Mouse (Mus musculus) heart, adult 2 months (tissue): ENCODE results near the gene Lrsam1. TPM values are rescaled to one million over a fixed set of nuclear protein-coding genes. Genes with fewer than 3 reads are reported as not detected.

ENCODE experiments used
- DNase-seq, 2 experiments: peaks; one replicate each; pipeline ENCODE4 v3.0.0; 2021
- H3K27ac ChIP-seq: fragments of 200-600 bp; 2 replicates; pipeline ENCODE4 v1.8.1; 2022
- H3K27me3 ChIP-seq: fragments of 200-500 bp; 2 replicates; pipeline ENCODE4 v1.6.1; 2012; ENCODE audit warnings: mild to moderate bottlenecking, low read length, inconsistent platforms, mixed read lengths; ENCODE audit not compliant: control insufficient read depth, insufficient read depth
- H3K36me3 ChIP-seq: fragments of 200-500 bp; 2 replicates; pipeline ENCODE4 v1.6.1; 2012; ENCODE audit warnings: low read length, inconsistent platforms; ENCODE audit not compliant: control insufficient read depth, insufficient read depth
- H3K4me1 ChIP-seq: fragments of 200-500 bp; 2 replicates; pipeline ENCODE4 v1.6.1; 2011; ENCODE audit warnings: low read length; ENCODE audit not compliant: control insufficient read depth, insufficient read depth
- H3K4me3 ChIP-seq: fragments of 200-600 bp; 2 replicates; pipeline ENCODE4 v1.8.1; 2022
- H3K79me2 ChIP-seq: fragments of 200-500 bp; replicated peaks from 2 replicates; pipeline ENCODE4 v1.6.1; 2012; ENCODE audit warnings: mild to moderate bottlenecking, inconsistent platforms, low read length, moderate library complexity, mixed read lengths; ENCODE audit not compliant: control insufficient read depth, insufficient read depth
- H3K9ac ChIP-seq: fragments of 200-500 bp; 2 replicates; pipeline ENCODE4 v1.6.1; 2012; ENCODE audit warnings: low read depth, mild to moderate bottlenecking, control low read depth, inconsistent platforms, low read length, mixed read lengths
- CTCF ChIP-seq: fragments of 200-600 bp; IDR thresholded peaks from 2 replicates; pipeline ENCODE4 v1.8.1; 2022; ENCODE audit warnings: antibody characterized with exemption, mild to moderate bottlenecking, moderate library complexity
- EP300 ChIP-seq: fragments of 200-500 bp; IDR thresholded peaks from 2 replicates; pipeline ENCODE4 v1.6.1; 2011; ENCODE audit warnings: low read depth, low read length, control low read depth; ENCODE audit not compliant: insufficient read depth
- POLR2A ChIP-seq: fragments of 200-500 bp; IDR thresholded peaks from 2 replicates; pipeline ENCODE4 v1.6.1; 2011; ENCODE audit warnings: mild to moderate bottlenecking, low read depth, low read length, control low read depth; ENCODE audit not compliant: insufficient read depth
- WGBS: fragments of 180-500 bp; shearing (Covaris S2); methylation state at CpG from one replicate; pipeline ENCODE4 v1.1.7; 2018; 5-methylcytosine and 5-hydroxymethylcytosine counted together
- intact Hi-C: fragments of 180-260 bp; cut with DNase I; formaldehyde crosslinking; loops from one replicate; pipeline ENCODE4 v1.15.1; 2025
- polyA plus RNA-seq: library from polyadenylated mRNA; depleted of rRNA; stranded (reverse); fragments of >200 nt; gene quantifications from 2 replicates; pipeline ENCODE4 v1.2.3, GENCODE M21; 2012
- total RNA-seq, 2 experiments: library from RNA; stranded (reverse); gene quantifications; 2 replicates each; pipeline ENCODE4 v1.2.3; 2021

Gene Lrsam1
- total and polyA plus RNA-seq, 3 experiments: 11.4 to 16.3 (median 12.6) TPM

- 0% methylated on average over 4 of the region's 4 CpGs for WGBS
- Histone ChIP-seq H3K36me3 (no peaks in the 10 kb centered on the region), H3K4me3 (peak overlapping the region; percentile 95), H3K9ac (0 out of 2 replicates have a peak overlapping the region, but pooled peaks have one; percentile 18), H3K4me1 (peaks cover 1% of the 10 kb centered on the region), H3K27me3 (no peaks in the 10 kb centered on the region), H3K79me2 (no peaks in the 10 kb centered on the region), H3K27ac (peak overlapping the region; percentile 52)
- no peak for DNase-seq
- TF ChIP-seq POLR2A: peak; percentile 46; the same call in 1 of the 2 replicates
- no peak for TF ChIP-seq EP300
- no peak for TF ChIP-seq CTCF
- intact Hi-C loops: loop anchor here (2.0 to 5.0 kb wide), 2 partner anchors 14 to 150 kb away; partner anchors contain the start of gene Garnl3
Measured at GRCm38 (mm10) chr2:32982700-32983099, 21.3 kb upstream of the Lrsam1 start.

DNA sequence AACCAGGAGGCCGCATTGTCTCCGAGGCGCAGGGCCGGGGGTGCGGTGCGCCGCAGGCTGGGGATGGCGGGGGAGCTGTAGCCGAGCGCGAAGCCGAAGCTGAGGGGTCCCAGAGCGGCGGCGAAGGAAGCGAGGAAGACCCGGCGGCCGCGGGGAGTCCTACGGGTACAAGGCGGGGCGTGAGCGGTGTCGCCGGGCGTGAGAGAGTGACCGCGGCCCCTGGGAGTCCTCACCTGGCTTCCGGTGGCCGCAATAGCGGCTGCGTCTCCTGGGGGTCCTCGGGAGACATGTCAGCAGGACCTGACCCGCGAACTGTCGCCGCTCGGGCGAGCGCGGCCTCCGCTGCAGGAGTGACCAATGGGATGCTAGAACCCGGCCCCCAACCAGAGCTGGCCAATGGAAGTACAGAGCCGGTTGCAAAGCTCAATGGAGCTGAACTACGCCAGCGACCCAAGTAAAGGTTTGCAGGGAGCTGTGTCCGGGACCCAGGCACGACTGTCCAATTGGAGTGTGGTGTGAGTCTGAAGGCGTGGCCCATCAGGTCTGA, 20.4 kb upstream of the Lrsam1 start, which contains the start of gene Slc2a8:
Gene Slc2a8, minus strand, starts transcription at position 359 of the 547 bp plus-strand sequence.
- intact Hi-C loops: loop anchor here (2.0 to 5.0 kb wide), 2 partner anchors 13 to 151 kb away; partner anchors contain the start of gene Garnl3
- TF ChIP-seq CTCF: no peak
- no peak for TF ChIP-seq EP300
- peak; percentile 88 for TF ChIP-seq POLR2A
- WGBS: under 1% methylated on average over 50 of the region's 50 CpGs

DNA sequence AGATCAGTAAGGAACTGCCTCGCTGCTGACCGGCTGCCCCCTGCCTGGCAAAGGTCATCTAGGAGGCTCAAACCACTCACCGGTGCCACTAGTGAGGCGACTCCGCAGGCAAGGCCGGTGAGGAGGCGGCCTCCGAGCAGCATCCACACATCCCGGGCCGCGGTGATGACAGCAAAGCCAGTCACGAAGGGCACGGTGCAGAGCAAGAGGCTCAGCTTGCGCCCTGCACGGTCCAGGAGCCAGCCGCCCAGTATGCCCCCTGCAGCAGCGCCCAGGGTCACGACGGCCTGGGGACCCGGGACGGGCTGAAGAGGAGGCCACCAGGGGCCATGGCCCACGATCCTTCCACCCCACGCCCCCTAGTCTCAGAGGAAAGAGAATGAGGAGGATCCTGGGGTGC, 19.9 kb upstream of the Lrsam1 start:
- Histone ChIP-seq H3K27me3 (no peaks in the 10 kb centered on the region), H3K27ac (peak overlapping the region; percentile 74), H3K36me3 (no peaks in the 10 kb centered on the region), H3K4me1 (peaks cover 1% of the 10 kb centered on the region), H3K4me3 (peak overlapping the region; percentile 95), H3K9ac (peak overlapping the region; percentile 86), H3K79me2 (no peaks in the 10 kb centered on the region)
- DNase-seq: peak in 1 of 2 experiments; percentile 56
- WGBS: 2% methylated on average over 23 of the region's 23 CpGs
- TF ChIP-seq CTCF (no peak), POLR2A (no peak), EP300 (no peak)
- intact Hi-C loops: loop anchor here (5.0 kb wide), 1 partner anchor 151 kb away; the partner anchor contains the start of gene Garnl3

More for the DNA sequence above, 20.4 kb upstream of the Lrsam1 start, which contains the start of gene Slc2a8:
- peak within 1 kb of the TSS; percentile 74 for H3K27ac ChIP-seq
- peak within 1 kb of the TSS; percentile 95 for H3K4me3 ChIP-seq
- DNase-seq: peak; percentile 87 to 94
- H3K79me2 ChIP-seq: no peaks in the 10 kb centered on the region
- H3K27me3 ChIP-seq: no peaks in the 10 kb centered on the region
- H3K9ac ChIP-seq: peak within 1 kb of the TSS; percentile 86
- H3K4me1 ChIP-seq: peaks cover 1% of the 10 kb centered on the region
- no peaks in the 10 kb centered on the region for H3K36me3 ChIP-seq

DNA sequence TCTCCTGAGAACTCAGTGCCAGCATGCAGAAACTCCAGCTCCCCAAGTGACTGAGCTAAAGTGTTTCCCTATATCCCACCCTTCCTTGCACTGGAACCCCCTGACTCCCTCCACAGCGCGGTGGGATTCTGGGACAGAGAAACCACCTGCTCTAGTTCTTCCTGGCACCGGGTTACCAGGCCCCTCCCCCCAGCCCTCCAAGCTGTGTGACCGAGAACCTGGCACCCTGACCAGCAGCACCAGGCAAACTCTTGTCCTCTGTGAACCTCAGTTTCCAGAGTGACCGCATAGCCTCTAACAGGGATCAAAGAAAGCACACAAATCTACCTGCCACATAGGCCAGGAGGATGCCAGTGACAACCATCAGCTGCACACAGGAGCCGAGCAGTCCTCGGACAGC, 18.3 kb upstream of the Lrsam1 start:
- no peak for TF ChIP-seq CTCF
- no peak for TF ChIP-seq EP300
- TF ChIP-seq POLR2A: no peak
- intact Hi-C loops: loop anchor here (5.0 kb wide), 1 partner anchor 153 kb away; the partner anchor contains the start of gene Garnl3
- WGBS: 88% methylated on average over 7 of the region's 7 CpGs

DNA sequence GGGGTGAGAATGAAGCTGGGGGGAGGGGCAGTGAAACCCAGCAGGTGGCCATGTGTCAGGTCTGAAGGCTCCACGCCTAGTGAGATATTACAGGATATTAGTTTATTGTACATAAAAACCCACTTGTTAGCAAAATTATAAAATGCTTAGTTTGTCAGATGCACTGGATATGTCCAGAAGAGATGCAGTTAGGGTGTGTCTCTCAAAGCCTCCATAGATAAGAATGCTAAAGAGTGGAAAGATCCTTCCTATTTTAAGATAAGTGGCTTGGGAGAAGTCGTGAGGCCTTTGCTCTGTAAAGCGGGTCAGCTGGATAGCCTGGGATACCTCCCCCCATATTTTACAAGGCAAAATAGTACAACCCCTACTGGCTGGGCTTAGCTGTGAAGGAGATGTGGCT, 17.3 kb upstream of the Lrsam1 start:
- H3K79me2 ChIP-seq: no peaks in the 10 kb centered on the region
- no peak overlapping the region for H3K9ac ChIP-seq
- H3K4me1 ChIP-seq: peaks cover 1% of the 10 kb centered on the region
- intact Hi-C loops: no loop called here
- DNase-seq: no peak
- TF ChIP-seq CTCF: no peak
- TF ChIP-seq EP300: no peak
- TF ChIP-seq POLR2A: no peak
- no peaks in the 10 kb centered on the region for H3K27me3 ChIP-seq
- no peaks in the 10 kb centered on the region for H3K36me3 ChIP-seq
- H3K27ac ChIP-seq: no peak overlapping the region
- WGBS: 47% methylated on average over 3 of the region's 3 CpGs
- no peak overlapping the region for H3K4me3 ChIP-seq

More for the DNA sequence above, 18.3 kb upstream of the Lrsam1 start:
- H3K27me3 ChIP-seq: no peaks in the 10 kb centered on the region
- H3K27ac ChIP-seq: no peak overlapping the region
- no peak overlapping the region for H3K4me3 ChIP-seq
- DNase-seq: no peak
- no peaks in the 10 kb centered on the region for H3K79me2 ChIP-seq
- peaks cover 1% of the 10 kb centered on the region for H3K4me1 ChIP-seq
- no peaks in the 10 kb centered on the region for H3K36me3 ChIP-seq
- H3K9ac ChIP-seq: no peak overlapping the region

DNA sequence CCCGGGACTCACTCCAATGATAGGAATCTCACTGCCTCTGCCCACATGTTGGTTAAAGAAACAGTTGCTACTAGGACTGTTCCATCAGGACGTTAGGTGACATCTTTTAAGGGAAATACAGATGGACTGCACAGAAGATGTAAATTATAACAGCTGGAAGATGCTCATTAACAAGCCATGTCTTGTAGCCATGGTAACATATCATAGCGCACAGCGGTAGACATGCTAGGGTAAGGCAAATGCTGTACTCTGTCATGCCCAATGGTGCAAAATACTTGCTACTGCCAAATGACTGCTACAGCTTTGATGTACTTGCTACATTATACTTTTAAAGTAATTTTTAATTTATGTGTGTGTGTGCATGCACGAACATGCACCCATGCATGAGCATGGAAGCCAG, 15.7 kb upstream of the Lrsam1 start:
- DNase-seq: no peak
- Histone ChIP-seq H3K4me3 (no peak overlapping the region), H3K27ac (no peak overlapping the region), H3K4me1 (peaks cover 1% of the 10 kb centered on the region; the same call in 1 of the 2 replicates), H3K36me3 (no peaks in the 10 kb centered on the region), H3K9ac (no peak overlapping the region), H3K79me2 (no peaks in the 10 kb centered on the region), H3K27me3 (no peaks in the 10 kb centered on the region)
- intact Hi-C loops: no loop called here
- TF ChIP-seq POLR2A (no peak), EP300 (no peak), CTCF (no peak)
- 82% methylated on average over 5 of the region's 5 CpGs for WGBS
